Mouse (Mus musculus) brain, embryonic 18.5 days (tissue): Measurements from ENCODE around the gene Csad.
"Not testable (repeated sequence)": the region's sequence is repeated elsewhere in the genome, so short reads cannot be mapped to it uniquely, and the experiment has no call there.

ENCODE experiments used
- DNase-seq: peaks from one replicate; pipeline ENCODE4 v3.0.0-alpha.2; 2012; ENCODE audit warnings: low read depth, low spot score

Csad gene

DNA sequence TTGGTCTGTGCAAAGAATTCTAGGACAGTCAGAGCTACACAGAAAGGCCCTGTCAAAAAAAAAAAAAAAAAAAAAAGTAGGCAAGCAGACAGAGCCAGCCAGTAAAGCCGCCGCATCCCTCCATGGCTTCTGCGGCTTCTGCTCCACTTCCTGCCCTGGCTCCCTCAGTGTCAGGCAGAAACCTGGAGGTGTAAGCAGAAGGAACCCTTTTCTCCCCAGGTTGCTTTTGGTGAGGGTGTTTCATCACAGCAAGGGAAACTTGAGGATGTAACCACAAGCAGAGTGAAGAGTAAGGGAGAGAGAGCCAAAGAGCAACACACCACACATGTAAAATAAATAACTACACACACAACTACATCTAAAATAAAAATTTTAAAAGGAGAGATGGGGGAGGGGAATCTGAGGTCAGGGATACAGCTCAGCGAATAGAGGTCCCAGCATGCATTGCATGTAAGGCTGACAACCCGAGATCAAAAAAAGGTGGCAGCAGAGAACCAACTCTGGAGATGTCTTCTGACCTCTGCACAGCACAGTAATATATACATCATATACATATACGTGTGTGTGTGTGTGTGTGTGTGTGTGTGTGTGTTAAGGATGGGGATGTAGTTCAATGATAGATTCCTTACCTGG lies 38.9 kb downstream of the Csad start:
- no peak for DNase-seq

DNA sequence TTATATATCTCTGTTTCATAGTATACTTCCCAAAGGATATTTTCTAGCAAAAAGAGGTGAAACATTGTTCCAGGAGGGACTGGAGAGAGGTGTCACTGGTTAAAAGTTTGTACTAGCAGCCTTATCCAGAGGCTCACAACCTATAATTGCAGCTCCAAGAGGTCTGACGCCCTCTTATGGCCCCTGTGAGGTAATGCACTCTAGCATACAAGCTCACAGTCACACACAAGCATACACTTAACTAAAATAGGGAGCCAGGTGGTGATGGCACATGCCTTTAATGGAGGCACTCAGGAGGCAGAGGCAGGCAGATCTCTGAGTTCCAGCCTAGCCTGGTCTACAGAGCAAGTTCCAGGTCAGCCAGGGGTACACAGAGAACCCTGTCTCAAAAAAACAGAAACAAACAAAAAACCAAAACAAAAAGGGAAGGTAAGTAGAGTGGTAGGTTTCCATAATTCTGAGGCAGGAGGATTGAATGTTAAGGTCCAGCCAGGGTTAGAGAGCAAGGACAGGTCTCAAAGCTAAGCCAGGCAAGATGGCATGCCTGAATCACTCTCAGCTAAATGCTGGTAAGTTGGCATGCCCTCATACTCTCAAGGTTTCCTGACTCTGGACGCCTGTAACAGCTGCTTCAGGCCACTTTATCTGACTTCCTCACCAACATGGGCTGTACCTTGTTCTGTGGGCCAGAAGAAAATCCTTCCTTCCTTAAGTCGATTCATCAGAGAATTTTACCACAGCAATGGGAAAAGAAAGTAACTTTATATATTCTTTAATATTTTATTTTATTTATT lies 40.4 kb downstream of the Csad start:
- DNase-seq, result no peak

DNA sequence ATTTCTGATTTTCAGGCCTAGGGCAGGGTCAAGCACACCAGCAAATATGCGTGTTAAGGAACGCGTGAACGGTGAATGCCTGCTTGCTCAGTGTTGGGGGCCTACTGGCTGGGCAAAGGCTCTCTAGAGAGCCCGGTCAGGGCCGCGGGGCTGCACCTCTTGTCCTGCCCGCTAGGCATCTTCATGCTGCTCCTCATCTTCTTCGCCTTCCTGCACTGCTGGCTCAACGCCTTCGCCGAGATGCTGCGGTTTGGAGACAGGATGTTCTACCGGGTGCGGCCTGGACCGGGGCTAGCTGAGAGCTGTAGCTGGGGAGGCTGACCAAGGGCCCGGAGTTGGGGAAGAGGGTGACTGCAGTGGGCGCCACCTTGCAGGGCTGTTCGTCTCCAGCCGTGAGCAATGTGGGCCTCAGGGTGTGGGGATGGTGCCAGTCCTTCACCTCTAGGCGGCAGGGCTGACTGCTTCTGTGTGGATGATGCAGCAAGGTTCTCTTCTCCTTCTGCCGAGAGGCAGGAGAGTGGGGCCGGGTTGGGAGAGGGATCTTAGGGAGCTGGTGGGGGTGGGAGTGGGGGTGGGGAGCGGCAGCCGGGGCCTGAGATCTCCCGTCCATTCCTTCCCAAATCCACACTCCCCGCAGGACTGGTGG lies 44.0 kb downstream of the Csad start:
- no peak for DNase-seq

DNA sequence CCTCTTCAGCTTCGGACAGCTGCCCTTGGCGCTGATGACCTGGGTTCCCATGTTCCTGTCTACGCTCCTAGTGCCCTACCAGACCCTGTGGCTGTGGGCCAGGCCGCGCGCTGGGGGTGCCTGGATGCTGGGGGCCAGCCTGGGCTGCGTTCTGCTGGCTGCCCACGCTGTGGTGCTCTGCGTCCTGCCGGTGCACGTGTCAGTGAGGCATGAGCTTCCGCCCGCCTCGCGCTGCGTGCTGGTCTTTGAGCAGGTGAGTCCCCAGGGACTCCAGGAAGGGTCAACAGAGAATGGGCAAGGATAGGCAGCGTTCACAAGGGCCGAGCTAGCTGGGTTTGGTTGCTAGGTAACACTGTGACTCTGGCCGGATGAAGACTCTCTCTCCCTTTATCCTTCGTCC lies 47.7 kb downstream of the Csad start:
- DNase-seq, result no peak

DNA sequence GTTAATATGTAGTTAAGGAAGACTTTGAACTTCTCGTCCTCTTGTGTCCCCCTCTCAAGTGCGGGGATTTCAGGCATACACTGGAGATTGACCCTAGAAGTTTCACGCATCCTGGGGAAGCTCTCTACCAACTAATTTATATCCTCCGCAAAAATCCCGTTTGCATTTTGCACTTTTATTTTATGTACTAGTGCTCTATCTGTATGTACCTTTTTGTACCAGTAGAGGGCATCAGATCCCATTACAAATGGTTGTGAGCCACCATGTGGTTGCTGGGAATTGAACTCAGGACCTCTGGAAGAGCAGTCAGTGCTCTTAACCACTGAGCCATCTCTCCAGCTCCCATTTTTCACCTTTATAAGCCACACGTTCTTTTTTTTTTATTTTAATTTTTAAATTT lies 49.5 kb downstream of the Csad start:
- not testable (repeated sequence) for DNase-seq

DNA sequence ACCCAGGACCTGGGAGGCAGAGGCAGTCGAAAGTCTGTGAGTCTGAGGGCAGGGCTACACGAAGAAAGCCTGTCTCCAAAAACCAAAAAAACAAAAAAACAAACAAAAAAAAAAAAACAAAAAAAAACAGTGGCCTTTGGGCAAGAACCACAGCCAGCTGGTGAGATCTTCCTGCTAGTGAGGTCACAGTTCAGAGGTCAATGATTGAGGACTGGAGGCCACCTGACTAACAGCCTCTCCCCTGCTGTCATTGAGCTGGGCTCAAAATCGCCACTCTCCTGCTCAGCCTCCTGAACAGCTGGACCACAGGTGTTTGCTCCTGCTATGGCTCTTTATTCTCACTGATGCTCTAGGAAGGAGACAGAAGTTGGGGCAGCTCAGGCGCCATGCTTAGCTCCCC lies 51.9 kb downstream of the Csad start:
- DNase-seq, result no peak

DNA sequence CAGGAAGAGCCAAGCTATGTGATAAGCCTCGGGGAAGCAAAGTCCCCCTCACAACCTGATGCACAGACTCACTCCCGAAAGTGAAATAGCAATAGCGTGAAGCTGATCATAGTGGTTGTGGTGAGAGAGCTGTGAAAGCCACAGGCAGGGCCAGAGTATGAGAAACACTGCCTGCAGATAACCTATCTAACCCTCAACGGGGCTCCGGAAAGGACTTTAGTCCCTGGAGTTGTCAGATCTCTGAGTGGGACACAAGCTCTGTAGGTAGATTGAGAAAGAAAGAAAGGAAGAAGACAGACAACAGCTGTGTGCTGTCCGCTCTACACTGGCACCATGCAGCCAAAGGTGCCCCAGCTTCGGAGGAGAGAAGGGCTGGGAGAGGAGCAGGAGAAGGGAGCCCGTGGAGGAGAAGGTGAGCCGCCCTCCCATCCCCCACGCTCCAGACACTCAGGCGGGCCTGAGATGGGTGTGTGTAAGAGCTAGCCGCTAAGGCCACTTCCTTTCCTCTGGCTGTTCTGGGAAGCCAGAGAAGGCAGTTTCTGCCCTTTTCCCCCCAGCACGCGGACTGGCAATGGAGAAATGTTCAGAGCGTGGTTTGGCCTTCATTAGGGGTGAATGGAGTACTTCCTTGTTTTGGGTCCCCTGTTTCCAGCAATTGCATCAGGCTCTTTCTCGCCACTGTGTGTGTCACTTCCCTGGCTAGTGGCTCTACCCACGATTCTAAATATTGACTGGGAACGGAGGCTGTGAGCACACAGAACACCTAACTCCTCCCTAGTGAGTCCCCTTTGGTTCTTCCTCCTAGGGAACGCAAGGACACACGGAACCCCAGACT lies 54.0 kb downstream of the Csad start, which contains the start of gene Soat2:
TSS of gene Soat2 (plus strand) at position 226 of the 835 bp plus-strand sequence.
- no peak for DNase-seq

DNA sequence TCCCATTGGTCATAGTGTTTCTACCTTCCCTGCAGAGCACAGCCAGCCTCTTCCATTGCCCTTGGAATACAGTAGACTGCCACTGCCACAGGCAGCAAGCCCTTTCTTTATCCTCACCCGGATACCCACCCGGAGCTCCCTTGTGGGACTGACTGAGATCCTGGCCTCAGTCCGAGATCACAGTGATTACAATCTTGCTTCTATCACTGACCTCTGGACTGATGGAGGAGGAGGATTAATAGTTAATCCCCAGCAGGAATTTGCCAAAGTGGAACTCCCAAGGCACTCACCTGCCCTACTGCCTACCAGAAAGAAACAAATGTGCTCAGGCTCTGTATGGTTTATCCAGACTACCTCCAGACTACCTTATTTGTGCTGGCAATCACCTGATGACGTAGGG lies 55.0 kb downstream of the Csad start:
- DNase-seq, result no peak

DNA sequence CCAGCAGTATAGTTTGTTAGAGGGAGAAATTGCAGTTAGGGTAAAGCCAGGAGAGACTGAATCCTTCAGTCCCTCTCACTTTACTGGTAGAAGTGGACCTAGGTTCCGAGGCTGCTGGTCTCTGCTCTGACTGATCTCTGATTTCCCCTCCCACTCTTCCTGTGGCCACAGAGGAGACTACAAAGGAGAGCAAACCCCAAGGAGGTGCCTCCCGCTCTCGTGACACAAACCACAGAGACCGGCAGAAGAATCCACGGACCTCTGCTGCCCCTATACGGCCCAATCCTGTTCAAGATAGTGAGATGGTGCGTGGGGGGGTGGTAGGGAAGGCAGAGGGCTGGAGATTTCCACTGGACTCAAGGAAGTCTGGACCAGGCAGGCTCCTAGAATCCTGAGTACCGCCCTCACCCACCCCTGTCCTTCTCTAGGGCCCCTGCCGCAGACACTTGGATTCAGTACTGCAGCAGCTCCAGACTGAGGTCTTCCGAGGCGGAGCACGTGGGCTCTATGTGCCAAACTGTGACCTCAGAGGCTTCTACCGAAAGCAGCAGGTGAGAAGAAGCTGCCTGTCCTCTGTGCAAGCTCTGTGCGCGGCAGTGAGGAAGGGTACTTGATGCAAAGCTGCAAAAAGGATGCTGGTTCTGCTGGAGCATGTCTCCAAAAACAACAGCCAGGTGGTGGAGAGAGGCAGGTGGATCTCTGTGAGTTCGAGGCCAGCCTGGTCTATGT lies 56.7 kb downstream of the Csad start:
- no peak for DNase-seq

DNA sequence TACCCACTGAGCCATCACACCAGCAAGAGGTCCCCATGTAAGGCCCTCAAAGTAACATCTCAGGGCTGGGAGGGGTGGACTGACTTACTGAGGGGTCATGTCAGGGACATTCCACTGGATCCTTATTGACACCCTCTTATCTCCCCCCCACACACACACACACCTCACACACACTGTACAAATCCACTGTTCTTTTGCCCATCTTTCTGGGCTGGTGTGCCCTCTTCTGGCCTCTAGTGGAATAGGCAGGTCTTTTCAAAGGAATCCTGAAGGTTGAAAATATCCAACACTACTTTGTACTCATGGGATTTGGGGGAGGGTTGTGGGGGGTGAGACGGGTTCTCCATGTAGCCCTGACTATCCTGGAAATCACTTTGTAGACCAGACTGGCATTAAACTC lies 57.6 kb downstream of the Csad start:
- DNase-seq, result no peak

DNA sequence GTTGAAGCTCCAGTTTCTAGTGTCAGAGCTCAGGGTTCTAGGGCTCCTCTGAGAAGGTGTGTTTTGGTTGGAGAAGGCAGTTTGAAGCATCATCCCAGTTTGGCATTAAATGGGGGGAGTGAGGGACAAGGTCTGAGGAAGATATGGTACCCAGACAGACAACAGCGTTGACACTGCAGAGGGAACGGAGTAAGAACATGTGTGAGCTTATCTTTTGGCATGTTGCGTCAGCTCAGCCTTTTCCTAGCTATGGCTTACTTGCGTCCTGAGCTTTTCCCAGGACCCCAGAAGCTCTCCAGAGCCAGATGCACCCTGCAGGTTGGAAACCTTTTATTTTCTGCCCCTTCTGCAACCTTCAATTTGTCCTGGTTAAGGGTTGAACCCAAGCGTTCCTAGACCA lies 58.4 kb downstream of the Csad start:
- no peak for DNase-seq

DNA sequence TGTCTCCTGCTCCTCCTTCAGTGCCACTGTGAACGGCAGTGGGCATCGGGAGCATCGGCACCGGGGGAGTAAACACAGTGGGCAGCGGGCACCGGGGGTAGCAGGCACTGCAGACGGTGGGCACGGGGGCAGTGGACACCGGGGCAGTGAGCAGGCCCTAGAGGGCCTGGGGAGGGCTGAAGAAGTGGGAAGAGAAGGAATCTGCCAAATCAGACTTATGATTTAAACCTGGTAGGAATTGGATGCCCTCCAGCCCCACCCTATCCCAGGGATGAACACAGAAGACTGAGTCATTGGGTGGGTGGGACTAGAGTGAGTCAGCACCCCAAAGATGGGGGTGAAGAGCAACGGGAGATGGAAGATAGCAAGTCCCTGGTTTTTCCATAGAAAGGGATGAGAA lies 59.2 kb downstream of the Csad start:
- no peak for DNase-seq

DNA sequence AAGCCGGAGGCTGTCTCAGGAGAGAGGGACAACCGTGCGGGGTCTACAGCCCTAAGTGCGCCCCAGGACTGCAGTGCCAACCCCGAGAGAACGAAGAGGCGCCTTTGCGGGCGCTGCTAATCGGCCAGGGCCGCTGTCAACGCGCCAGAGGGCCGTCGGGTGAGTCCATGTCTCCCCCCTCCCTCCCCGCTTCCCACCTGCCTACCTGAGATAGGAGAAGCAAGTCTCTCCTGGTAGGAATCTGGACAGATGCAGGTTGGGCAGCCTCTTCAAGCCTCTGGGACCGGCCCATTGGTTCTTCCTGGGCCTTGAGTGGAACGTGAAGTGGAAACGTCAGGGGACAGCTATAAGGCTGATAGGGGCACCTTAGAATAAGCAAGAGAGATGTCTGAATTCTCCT lies 59.8 kb downstream of the Csad start:
- DNase-seq, result no peak

DNA sequence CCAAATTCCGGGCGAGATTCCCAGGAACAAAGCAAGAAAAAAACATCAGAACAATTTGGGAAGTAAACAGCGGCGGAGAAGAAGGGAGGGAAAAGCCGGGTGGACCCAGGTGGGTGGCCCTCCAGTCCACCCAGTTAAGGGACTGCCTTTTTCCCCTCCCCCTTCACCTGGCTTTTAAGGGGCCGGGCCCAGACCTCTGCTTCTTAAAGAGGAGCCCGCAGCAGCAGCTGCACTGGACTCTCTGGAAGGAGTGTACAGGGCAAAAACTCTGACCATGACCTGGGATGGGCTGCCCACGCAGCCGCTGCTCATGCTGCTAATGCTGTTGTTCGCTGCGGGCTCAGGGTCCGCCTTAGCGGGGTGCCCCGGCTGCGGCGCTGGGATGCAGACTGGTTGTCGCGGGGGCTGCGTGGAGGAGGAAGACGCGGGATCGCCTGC lies 60.2 kb downstream of the Csad start, which contains the start of gene Igfbp6:
TSS of gene Igfbp6 (plus strand) at position 89 of the 438 bp plus-strand sequence.
- no peak for DNase-seq

DNA sequence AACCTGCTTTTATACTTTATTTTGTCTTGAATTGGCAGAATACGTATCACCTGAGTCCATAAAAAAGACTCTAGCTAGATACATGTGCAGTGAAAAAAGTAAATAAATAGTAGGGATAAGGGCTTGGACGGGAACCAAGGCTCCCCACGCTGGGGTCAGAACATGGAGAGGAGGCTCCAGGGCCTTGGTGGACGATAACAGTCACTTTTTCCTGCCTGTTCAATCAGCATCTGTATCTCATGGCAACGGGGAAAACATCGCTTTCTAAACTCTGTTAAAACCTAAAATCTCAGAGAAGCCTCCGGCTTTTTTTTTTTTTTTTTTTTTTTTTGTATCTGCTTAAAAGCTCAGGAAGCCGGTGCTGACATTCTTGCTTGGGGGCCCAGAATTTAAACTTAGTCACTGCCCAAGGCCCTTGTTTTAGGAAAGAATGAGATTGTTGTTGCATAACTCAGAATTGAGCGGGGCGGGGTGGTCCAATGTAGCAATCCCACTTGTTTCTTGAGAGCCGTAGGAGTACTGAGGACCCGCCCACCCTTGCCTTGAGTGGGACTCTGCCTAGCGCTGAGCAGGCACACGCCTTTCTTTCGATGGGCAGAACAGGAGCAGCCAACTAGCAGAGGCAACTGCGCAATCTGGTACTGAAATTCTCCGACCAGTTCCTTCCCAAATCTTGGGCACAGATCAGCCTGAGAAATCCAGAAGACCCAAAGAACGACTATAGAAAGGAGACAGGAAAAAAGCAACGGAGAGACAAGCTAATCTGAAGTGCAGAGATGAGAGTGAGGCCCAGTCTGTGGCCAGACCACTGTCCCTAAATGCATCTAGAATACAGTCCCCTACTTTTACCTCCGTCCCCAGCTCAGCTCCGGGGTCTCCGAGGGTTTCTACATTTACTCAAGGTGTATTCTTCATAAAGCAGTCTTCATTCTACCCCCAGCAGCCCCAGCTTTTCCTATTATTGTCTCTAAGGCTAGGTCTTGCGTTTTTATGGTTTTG lies 61.3 kb downstream of the Csad start:
- DNase-seq, result no peak

DNA sequence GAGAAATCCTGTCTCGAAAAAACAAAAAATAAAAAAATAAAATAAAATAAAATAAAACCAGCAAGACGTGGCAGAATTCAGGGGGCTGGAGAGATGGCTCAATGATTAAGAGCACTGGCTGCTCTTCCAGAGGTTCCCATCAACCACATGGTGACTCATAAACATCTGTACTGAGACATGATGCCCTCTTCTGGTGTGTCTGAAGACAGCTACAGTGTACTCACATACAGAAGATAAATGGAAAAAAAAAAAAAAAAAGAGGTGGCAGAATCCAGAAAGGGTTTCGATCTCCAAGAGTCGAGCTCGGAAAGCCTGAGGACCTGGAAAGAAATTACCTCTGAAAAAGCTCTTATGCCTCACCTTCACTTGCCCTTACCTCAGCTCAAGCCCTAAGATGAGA lies 63.4 kb downstream of the Csad start:
- no peak for DNase-seq

DNA sequence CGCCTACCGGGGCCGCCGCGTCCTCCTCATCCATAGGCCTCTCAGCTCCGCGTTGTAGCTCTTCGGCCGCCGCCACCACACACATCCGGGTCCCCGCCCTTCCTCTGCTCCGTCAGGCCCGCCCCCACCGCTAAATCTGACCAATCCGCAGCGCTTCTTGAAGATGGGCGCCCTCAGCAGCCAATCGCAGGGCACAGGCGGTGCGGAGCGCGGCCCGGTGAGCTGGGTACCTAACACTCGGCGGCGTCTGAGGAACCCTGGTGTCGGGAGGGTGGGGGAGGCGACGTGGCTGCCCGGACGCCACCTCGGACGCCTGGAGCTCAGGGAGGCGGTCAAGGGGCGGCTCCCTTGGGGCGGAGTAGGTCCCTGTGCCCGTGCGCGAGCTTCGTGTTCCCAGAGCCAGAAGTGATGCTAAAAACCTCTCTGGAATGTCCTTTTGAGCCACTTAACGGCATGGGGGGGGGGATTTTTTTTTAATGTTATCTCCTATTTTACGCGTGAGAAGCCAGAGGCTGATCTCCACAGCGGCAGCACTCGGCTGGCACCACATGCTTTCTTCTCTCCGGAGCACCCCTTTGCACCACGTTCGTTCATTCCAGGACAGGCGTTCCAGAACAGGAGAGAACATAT lies 68.3 kb downstream of the Csad start, which contains the start of gene Spryd3:
TSS of gene Spryd3 (minus strand) at position 106 of the 630 bp plus-strand sequence.
- DNase-seq, result peak; percentile 91

DNA sequence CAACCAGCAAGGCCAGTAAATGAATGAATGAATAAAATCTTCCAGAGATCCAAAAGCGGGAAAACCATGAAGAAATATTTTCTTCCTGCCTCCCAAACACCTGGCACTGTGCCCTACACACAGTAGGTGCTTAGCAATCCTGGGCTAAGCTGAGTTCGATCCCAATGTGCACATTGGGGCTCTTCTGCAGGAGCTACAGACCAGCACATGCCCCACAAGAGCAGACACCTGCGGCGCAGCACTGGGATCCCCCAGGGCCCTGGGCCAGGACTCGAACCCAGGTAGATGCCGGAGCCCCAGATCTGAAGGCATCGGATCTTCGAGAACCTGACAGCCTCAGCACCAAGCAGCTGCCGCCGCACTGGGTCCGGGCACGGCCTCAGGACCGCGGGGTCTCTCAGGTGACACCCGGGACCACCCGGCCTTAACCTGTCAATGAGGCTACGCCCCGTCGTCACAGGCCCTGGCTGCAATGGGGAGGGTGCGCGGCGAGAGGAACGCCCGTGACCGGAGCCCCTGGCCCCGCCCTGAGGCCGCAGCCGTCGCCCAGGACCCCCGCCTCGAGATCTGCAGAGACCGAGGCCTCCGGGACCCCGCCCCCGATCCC lies 68.9 kb downstream of the Csad start:
- no peak for DNase-seq

DNA sequence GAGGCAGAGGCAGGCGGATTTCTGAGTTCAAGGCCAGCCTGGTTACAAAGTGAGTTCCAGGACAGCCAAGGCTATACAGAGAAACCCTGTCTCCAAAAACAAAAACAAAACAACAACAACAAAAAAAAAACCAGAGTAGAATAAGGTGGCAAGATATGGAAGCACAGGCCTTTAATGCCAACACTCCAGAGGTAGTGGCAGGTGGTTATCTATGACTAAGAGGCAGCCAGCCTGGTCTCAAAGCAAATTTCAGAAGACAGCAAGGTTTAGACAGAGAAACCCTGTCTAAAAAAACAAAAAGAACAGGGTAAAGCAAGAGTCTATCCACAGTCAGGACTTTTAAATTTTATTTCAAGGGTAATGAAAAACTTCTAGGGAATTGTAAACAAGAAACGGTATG lies 69.8 kb downstream of the Csad start:
- DNase-seq, result no peak
